Mouse (Mus musculus) G1E (cell line): Measurements from ENCODE around the gene Gpr55.

Source experiments
- CTCF ChIP-seq: IDR thresholded peaks from 2 replicates; pipeline ENCODE4 v1.5.1; 2012; ENCODE audit warnings: low read depth, low read length, inconsistent platforms, mixed read lengths
- GATA1 ChIP-seq: IDR thresholded peaks from 2 replicates; pipeline ENCODE4 v1.6.1; 2012; ENCODE audit warnings: borderline replicate concordance, low read length, inconsistent platforms, mixed read lengths

DNA sequence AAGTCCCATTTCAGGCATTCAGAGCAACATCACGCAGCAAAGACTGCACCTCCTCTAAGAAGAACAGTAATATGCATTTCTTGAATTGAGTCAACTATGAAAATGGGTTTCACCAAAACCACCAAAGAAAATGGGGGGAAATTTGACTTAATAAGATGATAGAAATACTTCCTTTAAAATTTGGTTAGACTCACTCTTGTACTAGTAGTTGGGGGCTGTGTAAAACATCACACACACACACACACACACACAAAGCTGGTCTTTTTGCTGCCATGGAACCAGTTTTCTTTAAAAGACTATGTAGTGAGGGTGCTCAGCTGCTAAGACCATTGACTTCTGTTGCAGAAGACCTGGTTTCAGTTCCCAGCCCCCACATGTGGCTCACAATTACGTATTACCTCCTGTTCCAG is 12.7 kb upstream of the Gpr55 start:
- no peak for TF ChIP-seq CTCF
- no peak for TF ChIP-seq GATA1
